Mouse (Mus musculus) lung, postnatal 0 days (tissue): ENCODE data around the gene Socs5.

Experiments
- CTCF ChIP-seq: IDR thresholded peaks from 2 replicates; pipeline ENCODE4 v1.5.1; 2016; ENCODE audit warnings: antibody characterized with exemption, mild to moderate bottlenecking
- EP300 ChIP-seq: IDR thresholded peaks from 2 replicates; pipeline ENCODE4 v1.6.1; 2016; ENCODE audit warnings: antibody characterized with exemption, mild to moderate bottlenecking, control low read depth

DNA sequence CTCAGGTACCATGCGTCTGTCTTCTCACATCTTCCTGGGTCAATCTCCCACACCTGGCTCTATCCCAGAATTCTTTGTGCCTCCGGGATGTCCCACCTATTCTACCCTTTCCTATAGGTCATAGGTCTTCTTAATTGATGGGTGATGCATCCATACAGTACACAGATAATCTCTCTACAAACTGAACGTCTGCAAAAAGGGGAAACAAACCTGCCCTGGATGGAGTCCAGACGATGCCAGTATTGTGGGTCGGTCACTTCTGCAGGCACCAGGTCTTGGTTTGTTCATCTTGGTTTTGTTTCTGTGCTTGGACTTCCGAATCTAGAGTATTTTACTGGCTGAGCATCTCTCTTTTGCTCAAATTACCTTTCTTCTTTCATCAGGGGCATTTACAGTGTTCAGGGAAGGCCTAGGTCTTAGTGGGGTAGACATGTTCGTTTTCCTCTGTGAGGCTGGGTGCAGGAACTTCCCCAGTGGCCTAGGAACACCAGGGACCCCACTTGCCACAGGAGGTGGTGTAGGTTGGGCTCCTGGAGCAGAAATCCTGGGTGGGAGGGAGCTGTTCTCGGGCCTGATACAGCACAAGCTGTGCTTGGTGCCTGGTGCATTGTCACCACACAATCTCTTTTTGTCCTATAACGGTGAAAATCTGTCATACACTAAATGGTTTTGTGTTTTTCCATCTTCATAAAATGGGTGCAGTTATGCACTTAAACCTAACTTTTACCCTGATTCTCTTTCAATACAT, 33.9 kb downstream of the Socs5 start:
- no peak for TF ChIP-seq CTCF
- TF ChIP-seq EP300 = no peak
